Mouse (Mus musculus) myocyte (in vitro differentiated cells): ENCODE results near the gene T. TPM values are rescaled to one million over a fixed set of nuclear protein-coding genes. Genes with fewer than 3 reads are reported as not detected.

ENCODE experiments used
- H3K27me3 ChIP-seq: one replicate; pipeline ENCODE4 v1.6.1; 2011; ENCODE audit not compliant: control insufficient read depth, insufficient read depth, insufficient read length
- H3K36me3 ChIP-seq: one replicate; pipeline ENCODE4 v1.6.1; 2011; ENCODE audit not compliant: control insufficient read depth, insufficient read depth
- H3K4me2 ChIP-seq: one replicate; pipeline ENCODE4 v1.6.1; 2011; ENCODE audit warnings: low read depth, control low read depth
- H3K4me3 ChIP-seq: one replicate; pipeline ENCODE4 v1.5.1; 2011; ENCODE audit warnings: mild to moderate bottlenecking, control low read depth, moderate library complexity
- H3K79me2 ChIP-seq: one replicate; pipeline ENCODE4 v1.6.1; 2011; ENCODE audit not compliant: control insufficient read depth, insufficient read depth
- H3ac ChIP-seq: one replicate; pipeline ENCODE4 v1.6.1; 2011; ENCODE audit not compliant: control insufficient read depth, insufficient read length
- CEBPB ChIP-seq: IDR thresholded peaks from 2 replicates; pipeline ENCODE4 v1.6.1; 2011; ENCODE audit warnings: mild to moderate bottlenecking, moderate library complexity; ENCODE audit not compliant: poor library complexity, insufficient read depth, severe bottlenecking
- E2F4 ChIP-seq: IDR thresholded peaks from one replicate; pipeline ENCODE4 v1.6.1; 2011; ENCODE audit warnings: mild to moderate bottlenecking, control low read depth, moderate library complexity; ENCODE audit not compliant: insufficient read depth
- MAX ChIP-seq: IDR thresholded peaks from one replicate; pipeline ENCODE4 v1.6.1; 2011; ENCODE audit warnings: low read depth, mild to moderate bottlenecking, control low read depth
- MYOD1 ChIP-seq, 3 experiments: IDR thresholded peaks; one replicate each; pipeline ENCODE4 v1.6.1; 2011; ENCODE audit warnings: control low read depth in 2 of 3, low read depth in 2 of 3, mild to moderate bottlenecking in 2 of 3, moderate library complexity in 1 of 3; ENCODE audit not compliant: insufficient read length in 2 of 3, control insufficient read depth in 1 of 3
- MYOG ChIP-seq, 3 experiments: IDR thresholded peaks; one replicate each; pipeline ENCODE4 v1.6.1; 2011; ENCODE audit warnings: control low read depth in 2 of 3, low read depth in 2 of 3, mild to moderate bottlenecking in 2 of 3; ENCODE audit not compliant: insufficient read length in 2 of 3, control insufficient read depth in 1 of 3, insufficient read depth in 1 of 3
- POLR2A ChIP-seq: IDR thresholded peaks from one replicate; pipeline ENCODE4 v1.6.1; 2011; ENCODE audit warnings: low read depth, mild to moderate bottlenecking, control low read depth, moderate library complexity; ENCODE audit not compliant: insufficient read length
- POLR2AphosphoS2 ChIP-seq: IDR thresholded peaks from one replicate; pipeline ENCODE4 v1.6.1; 2011; ENCODE audit warnings: low read depth, control low read depth; ENCODE audit not compliant: insufficient read length
- REST ChIP-seq: IDR thresholded peaks from one replicate; pipeline ENCODE4 v1.6.1; 2011; ENCODE audit warnings: mild to moderate bottlenecking, control low read depth, moderate library complexity; ENCODE audit not compliant: insufficient read depth, insufficient read length
- SRF ChIP-seq: IDR thresholded peaks from one replicate; pipeline ENCODE4 v1.6.1; 2011; ENCODE audit warnings: low read depth; ENCODE audit not compliant: control insufficient read depth, insufficient read length
- TCF12 ChIP-seq: IDR thresholded peaks from one replicate; pipeline ENCODE4 v1.6.1; 2011; ENCODE audit warnings: mild to moderate bottlenecking, control low read depth; ENCODE audit not compliant: poor library complexity, insufficient read depth, severe bottlenecking
- TCF3 ChIP-seq: IDR thresholded peaks from one replicate; pipeline ENCODE4 v1.6.1; 2011; ENCODE audit warnings: low read depth, control low read depth; ENCODE audit not compliant: insufficient read length
- USF1 ChIP-seq: IDR thresholded peaks from one replicate; pipeline ENCODE4 v1.6.1; 2011; ENCODE audit warnings: low read depth, mild to moderate bottlenecking, control low read depth, moderate library complexity
- polyA plus RNA-seq: library from polyadenylated mRNA; unstranded; fragments of >200 nt; fragmentation: generic; extraction: Trizol; gene quantifications from one replicate; pipeline ENCODE4 v1.2.1, GENCODE M21; 2012; ENCODE audit warnings: missing spikeins

The T gene
- polyA plus RNA-seq, 1 experiment: 0.10 TPM

- Histone ChIP-seq H3K4me3 (no peak overlapping the region), H3K27me3 (peaks cover 39% of the 10 kb centered on the region), H3ac (no peak overlapping the region), H3K4me2 (no peak overlapping the region), H3K36me3 (no peaks in the 10 kb centered on the region), H3K79me2 (no peaks in the 10 kb centered on the region)
- TF ChIP-seq TCF3 (no peak), TCF12 (no peak), CEBPB (no peak), MYOD1 (IDR thresholded peaks at IDR 0.05; ENCODE audit: control insufficient read depth in 1 of 3, insufficient read length in 2 of 3, low read depth in 2 of 3) (no peak), USF1 (no peak), SRF (no peak)
Measured at GRCm38 (mm10) chr17:8461568-8461967, 27.3 kb downstream of the T start.

GRCm38 (mm10) chr17:8463482-8464128, 29.4 kb downstream of the T start:
- no peaks in the 10 kb centered on the region for H3K36me3 ChIP-seq
- H3K27me3 ChIP-seq: peaks cover 48% of the 10 kb centered on the region
- no peaks in the 10 kb centered on the region for H3K79me2 ChIP-seq
- H3ac ChIP-seq: no peak overlapping the region
- TF ChIP-seq CEBPB: no peak
- no peak for TF ChIP-seq USF1
- no peak for TF ChIP-seq MYOD1 (IDR thresholded peaks at IDR 0.05; ENCODE audit: control insufficient read depth in 1 of 3, insufficient read length in 2 of 3, low read depth in 2 of 3)
- TF ChIP-seq MAX: no peak
- TF ChIP-seq SRF: no peak
- TF ChIP-seq POLR2AphosphoS2: no peak
- no peak for TF ChIP-seq POLR2A
- TF ChIP-seq TCF12: no peak
- no peak for TF ChIP-seq REST
- TF ChIP-seq TCF3: no peak
- no peak for TF ChIP-seq MYOG (IDR thresholded peaks at IDR 0.05; ENCODE audit: control insufficient read depth in 1 of 3, insufficient read depth in 1 of 3, insufficient read length in 2 of 3, low read depth in 2 of 3)
- TF ChIP-seq E2F4: no peak
- no peak overlapping the region for H3K4me2 ChIP-seq
- no peak overlapping the region for H3K4me3 ChIP-seq

- Histone ChIP-seq H3K4me3 (no peak overlapping the region), H3ac (no peak overlapping the region), H3K27me3 (peaks cover 43% of the 10 kb centered on the region), H3K4me2 (no peak overlapping the region), H3K36me3 (no peaks in the 10 kb centered on the region), H3K79me2 (no peaks in the 10 kb centered on the region)
- TF ChIP-seq USF1: no peak
- TF ChIP-seq POLR2A: no peak
- TF ChIP-seq TCF3: no peak
- TF ChIP-seq MYOD1 (IDR thresholded peaks at IDR 0.05; ENCODE audit: control insufficient read depth in 1 of 3, insufficient read length in 2 of 3, low read depth in 2 of 3): no peak
- TF ChIP-seq REST: no peak
- no peak for TF ChIP-seq MAX
- no peak for TF ChIP-seq CEBPB
- no peak for TF ChIP-seq POLR2AphosphoS2
- no peak for TF ChIP-seq TCF12
- TF ChIP-seq SRF: no peak
- no peak for TF ChIP-seq E2F4
- TF ChIP-seq MYOG (IDR thresholded peaks at IDR 0.05; ENCODE audit: control insufficient read depth in 1 of 3, insufficient read depth in 1 of 3, insufficient read length in 2 of 3, low read depth in 2 of 3): no peak
Measured at GRCm38 (mm10) chr17:8467771-8468170, 33.5 kb downstream of the T start.

- Histone ChIP-seq H3K79me2 (no peaks in the 10 kb centered on the region), H3K36me3 (no peaks in the 10 kb centered on the region), H3K4me2 (no peak overlapping the region), H3K4me3 (no peak overlapping the region), H3K27me3 (peaks cover 40% of the 10 kb centered on the region), H3ac (no peak overlapping the region)
- TF ChIP-seq REST (no peak), MYOD1 (IDR thresholded peaks at IDR 0.05; ENCODE audit: control insufficient read depth in 1 of 3, insufficient read length in 2 of 3, low read depth in 2 of 3) (no peak), MYOG (IDR thresholded peaks at IDR 0.05; ENCODE audit: control insufficient read depth in 1 of 3, insufficient read depth in 1 of 3, insufficient read length in 2 of 3, low read depth in 2 of 3) (no peak), POLR2AphosphoS2 (no peak), SRF (no peak), TCF12 (no peak), TCF3 (no peak), POLR2A (no peak), E2F4 (no peak), USF1 (no peak), CEBPB (no peak)
Measured at GRCm38 (mm10) chr17:8468716-8469344, 34.6 kb downstream of the T start.
